Mouse (Mus musculus) stomach, postnatal 0 days (tissue): ENCODE data around the gene Zfp750.

Source experiments
- CTCF ChIP-seq: IDR thresholded peaks from 2 replicates; pipeline ENCODE4 v1.5.1; 2016; ENCODE audit warnings: antibody characterized with exemption, low read depth, mild to moderate bottlenecking, moderate library complexity
- EP300 ChIP-seq: optimal IDR thresholded peaks from 2 replicates; pipeline ENCODE3; 2016; ENCODE audit warnings: antibody characterized with exemption

GRCm38 (mm10) chr11:121510512-121511246 is 8.5 kb downstream of the Zfp750 start:
- TF ChIP-seq CTCF (no peak), EP300 (no peak)
